Mouse (Mus musculus) heart, embryonic 11.5 days (tissue): Measurements from ENCODE around the gene Bhlhe23. TPM values are rescaled to one million over a fixed set of nuclear protein-coding genes. Genes with fewer than 3 reads are reported as not detected.

Experiments
- ATAC-seq: fragments of 200-750 bp; cut with Nextera tagmentation; replicated peaks from 2 replicates; pipeline ENCODE4 v1.8.0; 2017; ENCODE audit warnings: moderate library complexity; ENCODE audit not compliant: insufficient number of reproducible peaks, low FRiP score, low TSS enrichment
- H3K27ac ChIP-seq: fragments of 300-500 bp; sonication (generic); 2 replicates; pipeline ENCODE4 v1.5.1; 2014; ENCODE audit warnings: mild to moderate bottlenecking, low read depth, low read length
- H3K27me3 ChIP-seq: fragments of 300-500 bp; sonication (generic); 2 replicates; pipeline ENCODE4 v1.6.1; 2014; ENCODE audit warnings: mild to moderate bottlenecking, low read length, mixed read lengths; ENCODE audit not compliant: control insufficient read depth, insufficient read depth
- H3K36me3 ChIP-seq: fragments of 300-500 bp; sonication (generic); 2 replicates; pipeline ENCODE4 v1.6.1; 2014; ENCODE audit warnings: mild to moderate bottlenecking, low read length, moderate library complexity, mixed read lengths; ENCODE audit not compliant: control insufficient read depth, insufficient read depth
- H3K4me1 ChIP-seq: fragments of 300-500 bp; sonication (generic); 2 replicates; pipeline ENCODE4 v1.6.1; 2014; ENCODE audit warnings: low read length; ENCODE audit not compliant: control insufficient read depth, insufficient read depth
- H3K4me2 ChIP-seq: fragments of 300-500 bp; sonication (generic); 2 replicates; pipeline ENCODE4 v1.6.1; 2014; ENCODE audit warnings: mild to moderate bottlenecking, moderate library complexity
- H3K4me3 ChIP-seq: fragments of 300-500 bp; sonication (generic); 2 replicates; pipeline ENCODE4 v1.5.1; 2014; ENCODE audit warnings: low read depth, low read length
- H3K9ac ChIP-seq: fragments of 300-500 bp; sonication (generic); 2 replicates; pipeline ENCODE4 v1.6.1; 2014; ENCODE audit warnings: mild to moderate bottlenecking, low read depth, low read length, moderate library complexity
- H3K9me3 ChIP-seq: fragments of 300-500 bp; sonication (generic); replicated peaks from 2 replicates; pipeline ENCODE4 v1.6.1; 2016; ENCODE audit warnings: low read length; ENCODE audit not compliant: control insufficient read depth
- WGBS: fragments of 180-500 bp; shearing (Covaris S2); extraction: QIAGEN DNeasy Blood & Tissue Kit; methylation state at CpG from one replicate; pipeline ENCODE4 v1.1.7; 2014; ENCODE audit not compliant: insufficient replicate concordance; 5-methylcytosine and 5-hydroxymethylcytosine counted together
- polyA plus RNA-seq: library from polyadenylated mRNA; unstranded; fragments of >200 nt; fragmentation: Nextera tagmentation; extraction: Ambion mirVana; gene quantifications from 2 replicates; pipeline ENCODE4 v1.2.1, GENCODE M21; 2014

Bhlhe23 gene
- polyA plus RNA-seq, 1 experiment from 2014 or later: not detected

GRCm38 (mm10) chr2:180726658-180727442 lies 49.9 kb downstream of the Bhlhe23 start:
- H3K27ac ChIP-seq: no peak overlapping the region
- H3K4me2 ChIP-seq: no peak overlapping the region
- peaks cover 7% of the 10 kb centered on the region; the same call in 1 of the 2 replicates for H3K4me1 ChIP-seq
- no peaks in the 10 kb centered on the region for H3K9me3 ChIP-seq
- no peak overlapping the region for H3K9ac ChIP-seq
- ATAC-seq: no peak
- H3K4me3 ChIP-seq: no peak overlapping the region
- WGBS: 57% methylated on average over 6 of the region's 6 CpGs
- H3K36me3 ChIP-seq: peaks cover 10% of the 10 kb centered on the region
- H3K27me3 ChIP-seq: no peaks in the 10 kb centered on the region; the same call in 1 of the 2 replicates

GRCm38 (mm10) chr2:180725856-180726629 lies 50.7 kb downstream of the Bhlhe23 start:
- Histone ChIP-seq H3K27ac (no peak overlapping the region), H3K4me3 (no peak overlapping the region), H3K36me3 (peaks cover 17% of the 10 kb centered on the region), H3K4me2 (no peak overlapping the region), H3K9me3 (no peaks in the 10 kb centered on the region), H3K9ac (no peak overlapping the region; the same call in 1 of the 2 replicates), H3K27me3 (no peaks in the 10 kb centered on the region; the same call in 1 of the 2 replicates), H3K4me1 (peaks cover 7% of the 10 kb centered on the region; the same call in 1 of the 2 replicates)
- 14% methylated on average over 8 of the region's 8 CpGs for WGBS
- no peak for ATAC-seq

- Histone ChIP-seq H3K27ac (no peak overlapping the region), H3K9ac (peak overlapping the region; percentile 30; the same call in 1 of the 2 replicates), H3K36me3 (peaks cover 20% of the 10 kb centered on the region), H3K4me1 (peaks cover 7% of the 10 kb centered on the region; the same call in 1 of the 2 replicates), H3K4me2 (peak overlapping the region; percentile 61), H3K9me3 (no peaks in the 10 kb centered on the region), H3K4me3 (peak overlapping the region; percentile 20), H3K27me3 (no peaks in the 10 kb centered on the region; the same call in 1 of the 2 replicates)
- no peak for ATAC-seq
- 1% methylated on average over 6 of the region's 6 CpGs for WGBS
Measured at GRCm38 (mm10) chr2:180725414-180725778, 51.3 kb downstream of the Bhlhe23 start.

GRCm38 (mm10) chr2:180724585-180725413 lies 51.9 kb downstream of the Bhlhe23 start, which contains the start of gene Slc17a9:
Slc17a9 (plus strand) TSS chr2:180725263.
- H3K27ac ChIP-seq: no peak within 1 kb of the TSS
- 0 out of 2 replicates have a peak, but pooled peaks have one; percentile 33 for ATAC-seq
- no peaks in the 10 kb centered on the region for H3K9me3 ChIP-seq
- H3K4me1 ChIP-seq: peaks cover 7% of the 10 kb centered on the region; the same call in 1 of the 2 replicates
- H3K4me2 ChIP-seq: peak within 1 kb of the TSS; percentile 61
- 5% methylated on average over 18 of the region's 18 CpGs for WGBS
- peaks cover 24% of the 10 kb centered on the region for H3K36me3 ChIP-seq
- no peaks in the 10 kb centered on the region; the same call in 1 of the 2 replicates for H3K27me3 ChIP-seq
- peak within 1 kb of the TSS; percentile 30; the same call in 1 of the 2 replicates for H3K9ac ChIP-seq
- H3K4me3 ChIP-seq: peak within 1 kb of the TSS; percentile 20

Other genes with a start within 250 kb of the Bhlhe23 start
- 23.1 and 23.9 TPM in 2 replicates for gene Mrgbp, start 195.6 kb downstream of the Bhlhe23 start, polyA plus RNA-seq
- gene Ogfr, start 187.7 kb downstream of the Bhlhe23 start, polyA plus RNA-seq: 68.2 and 70.7 TPM in 2 replicates
- gene Col9a3, start 179.1 kb downstream of the Bhlhe23 start, polyA plus RNA-seq: 24.5 and 25.0 TPM in 2 replicates
- gene Tcfl5, start 134.2 kb downstream of the Bhlhe23 start, polyA plus RNA-seq: 0.07 and 0.32 TPM in 2 replicates
- gene Dido1, start 66.9 kb downstream of the Bhlhe23 start, polyA plus RNA-seq: 20.8 and 21.3 TPM in 2 replicates
- gene Gid8, start 66.8 kb downstream of the Bhlhe23 start, polyA plus RNA-seq: 52.9 and 54.2 TPM in 2 replicates
- 0.41 and 0.96 TPM in 2 replicates for gene Slc17a9, start 51.6 kb downstream of the Bhlhe23 start, polyA plus RNA-seq
- gene Ythdf1, start 144.0 kb upstream of the Bhlhe23 start, polyA plus RNA-seq: 39.8 and 43.6 TPM in 2 replicates
- 0.13 TPM in 1 of 2 replicates, not detected in the other for gene Birc7, start 152.1 kb upstream of the Bhlhe23 start, polyA plus RNA-seq
- gene Nkain4, start 177.8 kb upstream of the Bhlhe23 start, polyA plus RNA-seq: 29.3 and 34.2 TPM in 2 replicates
- 59.3 and 68.9 TPM in 2 replicates for gene Arfgap1, start 190.3 kb upstream of the Bhlhe23 start, polyA plus RNA-seq
- gene Col20a1, start 209.6 kb upstream of the Bhlhe23 start, polyA plus RNA-seq: 0.17 and 0.30 TPM in 2 replicates